Mouse (Mus musculus): ENCODE measurements around the gene Galnt15.

Gene Galnt15

GRCm38 (mm10) chr14:32028681-32029091, at the start of gene Galnt15:
TSS of gene Galnt15 (plus strand) at chr14:32028989.
- DNase-seq (ENCODE audit: low spot score in 2 of 2): no peak

DNA sequence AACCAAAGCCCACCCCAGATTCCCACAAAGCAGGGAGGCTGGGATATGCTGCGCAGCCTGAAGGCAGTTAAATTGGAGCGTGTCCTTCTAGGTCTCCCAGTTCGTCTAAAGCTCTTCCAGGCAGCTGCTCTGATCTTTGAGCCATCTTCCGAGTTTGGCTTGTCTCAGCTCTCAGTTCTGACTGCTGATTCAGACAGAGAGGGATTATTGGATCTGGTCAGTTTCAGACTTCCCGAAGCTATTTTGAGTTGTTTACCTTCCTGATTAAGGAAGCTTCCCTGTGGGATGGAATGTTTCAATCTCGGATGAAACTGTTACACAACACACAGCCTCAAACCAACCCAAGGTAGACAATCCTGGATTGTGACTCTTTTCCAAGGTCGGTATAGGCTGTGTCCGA, 34.8 kb upstream of the Galnt15 start:
- DNase-seq (ENCODE audit: low spot score in 2 of 2): no peak

DNA sequence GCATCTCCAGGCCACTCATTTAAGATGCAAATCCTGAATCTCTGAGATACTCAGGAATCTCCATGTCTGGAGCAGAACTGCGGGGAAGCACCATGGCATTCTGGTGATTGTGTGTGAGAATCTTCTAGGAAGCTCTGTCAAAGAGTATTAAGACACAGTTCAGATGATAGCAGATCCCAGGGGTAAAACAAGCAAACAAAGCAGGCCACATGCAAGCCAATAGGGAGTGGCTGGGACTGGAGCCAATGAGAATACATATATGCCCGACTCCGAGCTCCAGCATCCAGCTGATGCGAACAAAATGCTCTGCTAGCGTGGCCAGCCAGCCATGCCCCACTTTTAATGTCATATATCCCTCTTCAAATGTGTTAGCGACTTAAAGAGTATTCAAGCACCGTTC, 27.8 kb upstream of the Galnt15 start:
- DNase-seq (ENCODE audit: low spot score in 2 of 2): no peak

- DNase-seq (ENCODE audit: low spot score in 2 of 2): no peak
Measured at GRCm38 (mm10) chr14:32002502-32003338, 26.1 kb upstream of the Galnt15 start.

- no peak for DNase-seq (ENCODE audit: low spot score in 2 of 2)
Measured at GRCm38 (mm10) chr14:32003904-32004596, 24.7 kb upstream of the Galnt15 start.

DNA sequence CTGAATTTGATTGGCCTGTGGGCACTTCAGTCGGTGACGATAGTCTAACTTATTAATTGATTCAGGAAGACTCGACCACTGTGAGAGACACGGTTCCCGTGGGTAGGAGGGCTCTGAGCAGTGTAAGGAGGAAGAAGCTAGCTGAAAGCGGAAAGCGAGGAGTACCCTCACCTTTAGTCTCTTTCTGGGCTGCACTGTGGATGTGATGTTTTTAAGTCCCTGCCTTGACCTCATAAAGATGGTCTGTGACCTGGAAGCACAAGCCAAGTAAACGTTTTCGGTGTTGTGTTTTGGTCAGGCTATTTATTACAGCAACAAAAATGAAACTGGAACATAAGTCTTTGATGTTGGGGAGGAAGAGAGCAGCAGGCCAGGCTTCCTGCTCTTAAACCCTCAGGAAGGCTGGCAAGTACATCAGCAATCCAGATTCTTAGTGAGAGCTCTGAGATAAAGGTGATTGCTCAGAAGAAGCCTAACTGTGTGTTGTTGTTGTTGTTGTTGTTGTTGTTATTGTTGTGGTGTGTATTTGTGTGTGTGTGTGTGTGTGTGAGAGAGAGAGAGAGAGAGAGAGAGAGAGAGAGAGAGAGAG, 23.0 kb upstream of the Galnt15 start:
- DNase-seq (ENCODE audit: low spot score in 2 of 2): no peak

DNA sequence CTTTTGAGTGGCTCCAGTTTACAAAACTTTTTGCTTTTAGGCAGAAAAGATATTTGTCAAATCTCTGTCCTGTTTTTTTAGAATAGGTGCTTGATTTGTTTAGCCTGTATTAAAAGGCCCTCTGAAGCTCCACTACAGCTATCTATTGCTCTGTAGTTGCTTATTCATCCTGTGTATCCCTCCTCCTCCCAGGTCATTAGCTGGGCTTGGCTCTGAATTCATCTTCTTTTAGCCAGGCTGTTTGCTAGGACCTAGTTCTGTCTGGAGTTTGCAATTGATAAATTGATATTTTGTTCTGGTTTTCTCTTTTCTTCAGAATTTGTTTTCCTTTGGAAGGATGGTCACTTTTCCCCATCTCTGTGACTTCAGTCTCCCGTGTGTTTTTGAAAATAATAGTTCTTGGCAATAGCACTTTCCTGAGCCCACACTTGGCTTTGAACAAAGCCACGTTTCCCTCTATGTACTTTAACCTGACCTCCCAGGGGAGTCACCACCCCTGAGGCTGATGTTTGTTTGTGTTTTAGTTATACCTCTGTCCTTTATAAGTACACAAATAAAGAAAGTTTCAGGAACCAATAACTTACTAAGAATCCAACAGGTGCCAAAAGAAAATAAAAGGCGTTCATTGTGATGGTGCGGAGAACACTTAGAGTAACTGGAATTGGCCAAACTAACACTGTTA, 21.0 kb upstream of the Galnt15 start:
- DNase-seq (ENCODE audit: low spot score in 2 of 2): no peak

GRCm38 (mm10) chr14:32009715-32010114, 19.1 kb upstream of the Galnt15 start:
- no peak for DNase-seq (ENCODE audit: low spot score in 2 of 2)

DNA sequence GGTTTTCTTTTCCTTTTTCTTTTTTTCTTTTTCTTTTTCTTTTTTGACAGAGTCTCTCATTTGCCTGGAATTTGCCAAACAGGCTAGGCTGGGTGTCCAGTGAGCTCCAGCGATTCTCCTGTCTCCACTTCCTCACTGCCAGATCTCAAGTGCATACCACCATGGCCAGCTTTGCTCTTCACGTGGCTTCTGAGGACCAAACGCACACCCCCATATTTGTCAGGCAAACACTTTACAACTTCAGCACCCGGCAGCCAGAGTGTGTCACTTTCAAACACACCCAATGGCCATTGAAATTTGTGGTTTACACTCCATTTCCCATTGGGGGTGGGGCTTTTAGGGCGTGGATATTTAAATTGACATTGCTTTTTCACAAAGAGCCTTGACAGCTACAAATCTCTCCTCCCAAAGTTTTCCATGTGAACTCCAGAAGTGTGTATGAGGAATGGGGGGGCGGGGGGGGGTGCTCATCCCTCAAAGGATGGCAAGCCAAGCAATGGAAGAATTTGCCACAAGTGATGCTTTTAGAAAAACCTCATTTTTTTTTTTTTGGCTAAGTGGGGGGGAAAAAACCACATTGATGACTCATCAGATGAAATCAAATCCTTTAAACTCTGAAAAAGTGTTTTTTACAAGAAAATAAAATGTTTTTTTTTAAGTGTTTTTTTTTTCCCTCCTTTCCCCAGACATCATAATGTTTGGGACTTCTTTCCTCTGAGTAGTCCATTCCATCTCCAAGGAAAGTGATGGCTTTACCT, 17.1 kb upstream of the Galnt15 start:
- DNase-seq (ENCODE audit: low spot score in 2 of 2): no peak

GRCm38 (mm10) chr14:32015131-32015770, 13.5 kb upstream of the Galnt15 start:
- DNase-seq (ENCODE audit: low spot score in 2 of 2): no peak

- no peak for DNase-seq (ENCODE audit: low spot score in 2 of 2)
Measured at GRCm38 (mm10) chr14:32016466-32016865, 12.3 kb upstream of the Galnt15 start.

DNA sequence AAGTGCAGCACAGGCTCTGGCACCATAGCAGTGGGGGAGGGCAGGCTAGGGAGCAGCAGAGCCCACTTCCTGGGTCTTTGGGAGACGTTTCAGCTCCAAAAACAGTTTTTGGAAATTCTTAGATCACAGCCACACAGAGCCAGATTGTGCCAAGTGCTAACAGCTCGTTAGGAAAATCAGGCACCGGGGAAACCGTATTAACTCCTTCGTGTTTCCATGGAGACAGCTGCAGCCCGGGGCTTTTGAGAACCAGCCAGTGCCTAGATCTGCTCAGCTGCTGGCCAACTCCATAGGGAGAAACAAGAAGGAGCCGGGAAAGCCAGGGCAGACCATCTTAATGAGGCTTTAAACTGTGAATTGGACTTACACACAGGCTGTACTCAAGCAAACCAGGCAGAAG, 11.9 kb upstream of the Galnt15 start:
- no peak for DNase-seq (ENCODE audit: low spot score in 2 of 2)

GRCm38 (mm10) chr14:32017448-32017847, 11.3 kb upstream of the Galnt15 start:
- no peak for DNase-seq (ENCODE audit: low spot score in 2 of 2)

DNA sequence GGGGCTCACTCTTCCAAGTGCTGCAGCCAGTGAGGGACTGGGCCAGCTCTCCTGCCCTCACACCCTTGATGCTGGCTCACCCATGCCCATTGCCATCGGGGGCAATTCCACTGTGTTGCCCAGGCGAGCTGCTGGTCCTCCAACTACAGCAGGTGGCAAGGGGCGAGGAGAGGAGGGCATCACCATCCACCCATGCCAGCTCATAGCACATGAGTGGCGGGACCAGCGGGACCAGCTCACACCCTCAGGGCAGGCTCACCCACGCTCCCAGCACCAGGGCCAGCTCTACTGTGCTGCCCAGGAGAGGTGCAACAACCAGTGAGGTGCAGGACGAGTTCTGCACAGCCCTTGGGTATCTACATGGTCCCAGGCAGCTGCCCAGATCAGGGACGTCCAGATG, 9.7 kb upstream of the Galnt15 start:
- no peak for DNase-seq (ENCODE audit: low spot score in 2 of 2)

DNA sequence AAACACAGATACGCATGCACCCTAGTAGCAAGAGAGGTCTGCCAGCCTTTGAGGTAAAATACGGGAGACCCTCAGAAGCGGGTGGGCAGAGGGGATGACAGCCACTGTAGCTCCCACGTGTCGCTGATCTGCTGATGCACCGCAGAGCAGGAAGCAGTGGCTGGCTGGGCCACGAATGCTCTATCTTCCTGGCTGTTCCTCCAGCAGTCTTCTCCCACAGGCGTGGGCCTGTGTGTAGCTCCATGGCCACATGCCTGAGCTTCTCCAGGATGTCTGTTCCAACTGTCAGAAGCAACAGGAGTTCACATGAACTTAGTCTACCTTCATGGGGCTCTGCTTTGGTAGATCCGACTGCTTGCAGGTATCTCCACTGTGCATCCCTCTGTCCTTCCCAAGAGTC, 6.8 kb upstream of the Galnt15 start:
- DNase-seq (ENCODE audit: low spot score in 2 of 2): no peak

DNA sequence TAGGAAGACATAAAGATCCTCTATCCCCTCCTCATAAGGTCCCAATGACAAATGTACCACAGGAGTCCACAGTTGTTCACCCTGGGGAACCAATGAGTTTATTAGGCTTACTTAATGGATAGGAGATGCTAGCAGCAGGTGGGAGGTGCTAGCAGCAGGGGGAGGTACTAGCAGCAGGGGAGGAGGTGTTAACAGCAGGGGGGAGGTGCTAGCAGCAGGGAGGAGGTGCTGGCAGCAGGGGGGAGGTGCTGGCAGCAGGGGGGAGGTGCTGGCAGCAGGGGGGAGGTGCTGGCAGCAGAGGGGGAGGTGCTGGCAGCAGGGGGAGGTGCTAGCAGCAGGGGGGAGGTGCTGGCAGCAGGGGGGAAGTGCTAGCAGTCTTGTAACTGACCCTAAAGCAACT, 6.3 kb upstream of the Galnt15 start:
- no peak for DNase-seq (ENCODE audit: low spot score in 2 of 2)

- DNase-seq (ENCODE audit: low spot score in 2 of 2): no peak
Measured at GRCm38 (mm10) chr14:32023891-32024290, 4.9 kb upstream of the Galnt15 start.

GRCm38 (mm10) chr14:32027218-32027617, 1.6 kb upstream of the Galnt15 start:
- DNase-seq (ENCODE audit: low spot score in 2 of 2): no peak

DNA sequence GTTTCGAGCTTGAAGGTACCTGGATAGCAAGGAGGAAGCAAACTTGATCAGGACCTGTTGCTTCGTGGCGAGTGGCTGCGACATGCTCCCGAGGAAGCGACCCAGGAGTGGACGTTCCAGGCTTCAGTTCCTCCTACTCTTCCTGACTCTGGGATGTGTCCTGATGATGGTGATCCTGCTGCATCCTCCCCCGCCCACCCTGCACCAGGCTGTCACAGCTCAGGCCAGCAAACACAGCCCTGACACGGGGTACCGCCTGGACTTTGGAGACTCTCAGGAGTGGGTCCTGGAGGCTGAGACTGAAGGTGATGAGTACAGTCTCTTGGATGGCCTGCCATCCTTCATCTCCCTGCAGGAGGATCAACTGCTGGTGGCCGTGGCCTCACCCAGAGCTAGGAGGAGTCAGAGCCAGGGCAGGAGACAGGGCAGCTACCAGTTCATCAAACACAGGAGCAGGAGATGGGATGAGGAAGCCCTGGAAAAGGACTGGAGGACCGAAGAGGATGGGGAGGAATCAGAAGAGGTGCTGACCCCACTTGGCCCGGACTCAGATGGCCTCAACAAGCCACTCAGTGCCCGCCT, 713 bp downstream of the Galnt15 start:
- no peak for DNase-seq (ENCODE audit: low spot score in 2 of 2)

DNA sequence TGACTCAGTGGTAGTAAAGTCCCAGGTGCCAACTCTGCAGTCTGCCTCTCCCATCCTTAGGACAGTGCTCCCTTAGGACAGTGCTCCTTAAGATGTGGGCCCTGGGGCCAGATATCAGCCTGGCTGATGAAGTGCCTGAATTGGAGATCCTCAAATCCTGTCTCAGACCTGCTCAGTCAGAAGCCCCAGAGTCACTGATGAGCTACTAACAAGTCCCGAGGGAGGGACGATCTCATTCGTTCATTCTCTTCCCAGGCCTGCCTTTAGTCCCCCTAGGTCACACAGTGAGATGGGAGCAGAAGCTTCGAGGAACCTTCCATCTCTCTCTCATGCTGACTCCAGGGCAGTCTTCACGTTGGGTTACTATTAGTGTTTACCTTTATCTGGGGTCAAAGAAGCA, 1.3 kb downstream of the Galnt15 start:
- DNase-seq (ENCODE audit: low spot score in 2 of 2): no peak

DNA sequence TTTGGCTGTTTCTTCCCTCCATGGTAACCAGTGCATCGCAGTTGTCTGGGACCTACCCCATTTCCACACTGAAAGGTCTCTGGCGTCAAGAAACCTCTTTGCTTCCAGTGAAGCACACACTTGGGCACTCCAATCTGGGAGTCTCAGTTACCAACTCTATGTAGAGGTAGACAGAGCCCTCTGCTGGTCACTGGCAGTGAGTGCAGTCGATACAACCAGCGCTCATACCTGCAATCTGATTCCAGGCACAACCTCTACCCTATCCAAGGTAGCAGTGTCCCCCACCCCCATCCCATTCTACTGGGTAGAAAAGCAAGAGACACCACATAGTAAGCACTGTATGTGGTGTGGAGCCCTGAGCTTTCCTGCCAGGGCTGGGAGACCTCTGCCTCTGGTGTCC, 3.7 kb downstream of the Galnt15 start:
- no peak for DNase-seq (ENCODE audit: low spot score in 2 of 2)
